Mouse (Mus musculus): ENCODE results near the gene Ndc80. TPM values are rescaled to one million over a fixed set of nuclear protein-coding genes. Genes with fewer than 3 reads are reported as not detected.
"Not testable (repeated sequence)": the region's sequence is repeated elsewhere in the genome, so short reads cannot be mapped to it uniquely, and the experiment has no call there.

The Ndc80 gene
- total and polyA plus RNA-seq, 2 experiments: 0.46 TPM; not detected in 1

GRCm38 (mm10) chr17:71548586-71548985 lies 21.9 kb upstream of the Ndc80 start:
- H3K4me3 ChIP-seq (ENCODE audit: insufficient read depth, low read depth, low read length): no peak overlapping the region
- H3K36me3 ChIP-seq (ENCODE audit: control insufficient read depth, insufficient read depth, low read length): no peaks in the 10 kb centered on the region
- peak; percentile 16 for DNase-seq (ENCODE audit: extremely low read depth, low read depth, low spot score)
- no peak overlapping the region for H3K9ac ChIP-seq (ENCODE audit: low read depth, low read length)
- no peak overlapping the region for H3K27ac ChIP-seq (replicated peaks; ENCODE audit: insufficient read depth, low read depth, low read length)
- peak; percentile 26; the same call in 1 of the 2 replicates for TF ChIP-seq CTCF (IDR thresholded peaks at IDR 0.05; ENCODE audit: low read depth, low read length)
- no peak for TF ChIP-seq POLR2A (IDR thresholded peaks at IDR 0.05; ENCODE audit: extremely low read depth, insufficient read depth, low read length)
- no peaks in the 10 kb centered on the region for H3K27me3 ChIP-seq (ENCODE audit: control insufficient read depth, insufficient read depth, low read length)
- peaks cover 3% of the 10 kb centered on the region; the same call in 1 of the 2 replicates for H3K4me1 ChIP-seq (ENCODE audit: control insufficient read depth, insufficient read depth, low read length)
- 24% methylated on average over 1 of the region's 1 CpGs for WGBS
- H3K79me2 ChIP-seq (ENCODE audit: control insufficient read depth, insufficient read depth, low read length): no peaks in the 10 kb centered on the region

GRCm38 (mm10) chr17:71537164-71537563 lies 10.5 kb upstream of the Ndc80 start:
- no peak for DNase-seq (ENCODE audit: extremely low read depth, low read depth, low spot score)
- Histone ChIP-seq H3K36me3 (ENCODE audit: control insufficient read depth, insufficient read depth, low read length) (no peaks in the 10 kb centered on the region), H3K27me3 (ENCODE audit: control insufficient read depth, insufficient read depth, low read length) (no peaks in the 10 kb centered on the region), H3K27ac (replicated peaks; ENCODE audit: insufficient read depth, low read depth, low read length) (no peak overlapping the region), H3K79me2 (ENCODE audit: control insufficient read depth, insufficient read depth, low read length) (no peaks in the 10 kb centered on the region), H3K4me1 (ENCODE audit: control insufficient read depth, insufficient read depth, low read length) (no peaks in the 10 kb centered on the region), H3K4me3 (ENCODE audit: insufficient read depth, low read depth, low read length) (no peak overlapping the region), H3K9ac (ENCODE audit: low read depth, low read length) (no peak overlapping the region)
- TF ChIP-seq CTCF (IDR thresholded peaks at IDR 0.05; ENCODE audit: low read depth, low read length) (no peak), POLR2A (IDR thresholded peaks at IDR 0.05; ENCODE audit: extremely low read depth, insufficient read depth, low read length) (no peak)
- 83% methylated on average over 3 of the region's 3 CpGs for WGBS

GRCm38 (mm10) chr17:71535595-71535994 lies 8.9 kb upstream of the Ndc80 start:
- not testable (repeated sequence) for H3K79me2 ChIP-seq (ENCODE audit: control insufficient read depth, insufficient read depth, low read length); H3K27ac ChIP-seq (replicated peaks; ENCODE audit: insufficient read depth, low read depth, low read length); H3K4me1 ChIP-seq (ENCODE audit: control insufficient read depth, insufficient read depth, low read length); DNase-seq (ENCODE audit: extremely low read depth, low read depth, low spot score); H3K27me3 ChIP-seq (ENCODE audit: control insufficient read depth, insufficient read depth, low read length); H3K4me3 ChIP-seq (ENCODE audit: insufficient read depth, low read depth, low read length); H3K36me3 ChIP-seq (ENCODE audit: control insufficient read depth, insufficient read depth, low read length); H3K9ac ChIP-seq (ENCODE audit: low read depth, low read length)
- WGBS: 73% methylated on average over 1 of the region's 1 CpGs

- Histone ChIP-seq H3K27ac (replicated peaks; ENCODE audit: insufficient read depth, low read depth, low read length) (no peak overlapping the region), H3K79me2 (ENCODE audit: control insufficient read depth, insufficient read depth, low read length) (no peaks in the 10 kb centered on the region)
Observed at GRCm38 (mm10) chr17:71528042-71528441, 1.4 kb upstream of the Ndc80 start.

GRCm38 (mm10) chr17:71526302-71526708 lies 352 bp downstream of the Ndc80 start:
- Histone ChIP-seq H3K9ac (ENCODE audit: low read depth, low read length) (0 out of 2 replicates have a peak overlapping the region, but pooled peaks have one; percentile 26), H3K27me3 (ENCODE audit: control insufficient read depth, insufficient read depth, low read length) (no peaks in the 10 kb centered on the region), H3K36me3 (ENCODE audit: control insufficient read depth, insufficient read depth, low read length) (no peaks in the 10 kb centered on the region), H3K79me2 (ENCODE audit: control insufficient read depth, insufficient read depth, low read length) (no peaks in the 10 kb centered on the region), H3K4me3 (ENCODE audit: insufficient read depth, low read depth, low read length) (peak overlapping the region; percentile 68), H3K4me1 (ENCODE audit: control insufficient read depth, insufficient read depth, low read length) (peaks cover 6% of the 10 kb centered on the region; the same call in 1 of the 2 replicates), H3K27ac (replicated peaks; ENCODE audit: insufficient read depth, low read depth, low read length) (no peak overlapping the region)
- no peak for DNase-seq (ENCODE audit: extremely low read depth, low read depth, low spot score)
- no peak for TF ChIP-seq POLR2A (IDR thresholded peaks at IDR 0.05; ENCODE audit: extremely low read depth, insufficient read depth, low read length)
- TF ChIP-seq CTCF (IDR thresholded peaks at IDR 0.05; ENCODE audit: low read depth, low read length): no peak
- under 1% methylated on average over 13 of the region's 13 CpGs for WGBS

More at GRCm38 (mm10) chr17:71528042-71528441, 1.4 kb upstream of the Ndc80 start:
- no peak for DNase-seq (ENCODE audit: extremely low read depth, low read depth, low spot score)
- Histone ChIP-seq H3K36me3 (ENCODE audit: control insufficient read depth, insufficient read depth, low read length) (no peaks in the 10 kb centered on the region), H3K27me3 (ENCODE audit: control insufficient read depth, insufficient read depth, low read length) (no peaks in the 10 kb centered on the region), H3K4me3 (ENCODE audit: insufficient read depth, low read depth, low read length) (no peak overlapping the region), H3K9ac (ENCODE audit: low read depth, low read length) (no peak overlapping the region), H3K4me1 (ENCODE audit: control insufficient read depth, insufficient read depth, low read length) (peaks cover 6% of the 10 kb centered on the region; the same call in 1 of the 2 replicates)
- TF ChIP-seq CTCF (IDR thresholded peaks at IDR 0.05; ENCODE audit: low read depth, low read length) (no peak), POLR2A (IDR thresholded peaks at IDR 0.05; ENCODE audit: extremely low read depth, insufficient read depth, low read length) (no peak)

GRCm38 (mm10) chr17:71510297-71510696 lies 16.4 kb downstream of the Ndc80 start:
- H3K27me3 ChIP-seq (ENCODE audit: control insufficient read depth, insufficient read depth, low read length): no peaks in the 10 kb centered on the region
- no peak overlapping the region for H3K9ac ChIP-seq (ENCODE audit: low read depth, low read length)
- H3K79me2 ChIP-seq (ENCODE audit: control insufficient read depth, insufficient read depth, low read length): no peaks in the 10 kb centered on the region
- H3K36me3 ChIP-seq (ENCODE audit: control insufficient read depth, insufficient read depth, low read length): no peaks in the 10 kb centered on the region
- no peak overlapping the region for H3K4me3 ChIP-seq (ENCODE audit: insufficient read depth, low read depth, low read length)
- H3K4me1 ChIP-seq (ENCODE audit: control insufficient read depth, insufficient read depth, low read length): no peaks in the 10 kb centered on the region
- WGBS: 97% methylated on average over 11 of the region's 11 CpGs
- no peak overlapping the region for H3K27ac ChIP-seq (replicated peaks; ENCODE audit: insufficient read depth, low read depth, low read length)
- no peak for DNase-seq (ENCODE audit: extremely low read depth, low read depth, low spot score)
- TF ChIP-seq CTCF (IDR thresholded peaks at IDR 0.05; ENCODE audit: low read depth, low read length) (no peak), POLR2A (IDR thresholded peaks at IDR 0.05; ENCODE audit: extremely low read depth, insufficient read depth, low read length) (no peak)
